ENCODE assay signal across 22 mouse cellular contexts in genomic region chr9:88269216-88269615, GRCm38 (mm10). TPM values are rescaled to one million over a fixed set of nuclear protein-coding genes. Genes with fewer than 3 reads are reported as not detected.
DNase-seq lines count a peak whose midpoint lies in the region; ATAC-seq and TF ChIP-seq lines count a peak whose summit lies in the region.
"Had no signal": no experiment of that assay in that cellular context is flagged by ENCODE, and none has a peak within 500 bp of the region (broad histone marks: within the 10 kb centered on the region; RNA-seq: fewer than 3 reads in every experiment).

No protein-coding gene starts in this region.

- TF ChIP-seq POLR2A in kidney, adult 2 months (IDR thresholded peaks at IDR 0.05; ENCODE audit: low read depth, low read length) = no peak

- WGBS in kidney, adult 2 months = 51% methylated on average over 5 of the region's 5 CpGs
- 88% methylated on average over 5 of the region's 5 CpGs for WGBS in kidney, embryonic 14.5 days
- WGBS in kidney, embryonic 15.5 days = 86% methylated on average over 5 of the region's 5 CpGs

- H3K4me1 ChIP-seq in kidney, adult 2 months (ENCODE audit: control insufficient read depth, insufficient read depth, low read length) = peaks cover 21% of the 10 kb centered on the region; the same call in 1 of the 2 replicates
- no peaks in the 10 kb centered on the region for H3K4me1 ChIP-seq in kidney, embryonic 14.5 days (ENCODE audit: control insufficient read depth, insufficient read depth, low read length)
- H3K4me1 ChIP-seq in kidney, embryonic 15.5 days = no peaks in the 10 kb centered on the region
- H3K4me1 ChIP-seq: embryonic facial prominence, embryonic 13.5 days; embryonic facial prominence, embryonic 15.5 days; forebrain, embryonic 10.5 days; forebrain, embryonic 12.5 days had no signal

- H3K9me3 ChIP-seq in kidney, embryonic 14.5 days (ENCODE audit: control insufficient read depth, low read length) = no peaks in the 10 kb centered on the region
- no peaks in the 10 kb centered on the region for H3K9me3 ChIP-seq in kidney, embryonic 15.5 days (replicated peaks)
- H3K9me3 ChIP-seq: embryonic facial prominence, embryonic 13.5 days; embryonic facial prominence, embryonic 15.5 days; forebrain, embryonic 10.5 days; forebrain, embryonic 12.5 days had no signal

- no peak overlapping the region for H3K9ac ChIP-seq in kidney, embryonic 14.5 days (ENCODE audit: low read depth, low read length)
- no peak overlapping the region for H3K9ac ChIP-seq in kidney, embryonic 15.5 days
- H3K9ac ChIP-seq: embryonic facial prominence, embryonic 13.5 days; embryonic facial prominence, embryonic 15.5 days; forebrain, embryonic 12.5 days had no signal

- H3K4me2 ChIP-seq in kidney, embryonic 14.5 days (replicated peaks; ENCODE audit: low read depth, low read length) = no peak overlapping the region
- no peak overlapping the region for H3K4me2 ChIP-seq in kidney, embryonic 15.5 days
- H3K4me2 ChIP-seq: embryonic facial prominence, embryonic 13.5 days; embryonic facial prominence, embryonic 15.5 days; forebrain, embryonic 12.5 days had no signal

- peak; percentile 55 for DNase-seq in kidney, adult 2 months
- no peak for DNase-seq in kidney, postnatal 14 days
- DNase-seq in kidney, postnatal 36 days = peak; percentile 9 to 13
- no peak for DNase-seq in kidney, adult 11 months
- DNase-seq: adrenal gland, adult 2 months; adrenal gland, postnatal 10 days; adrenal gland, postnatal 25 days; cerebellum, adult 11 months; cerebellum, adult 18-20 months; cerebellum, adult 8-10 months; cerebellum, adult 9-11 months; cerebellum, postnatal 14 days; cerebellum, postnatal 36 days; embryo, embryonic 11 days had no signal

- TF ChIP-seq CTCF in kidney, adult 2 months (conservative IDR thresholded peaks at IDR 0.05; ENCODE audit: insufficient read depth, insufficient read length, low read depth, low read length) = no peak

- no peak overlapping the region for H3K4me3 ChIP-seq in kidney, adult 2 months (ENCODE audit: insufficient read depth, low read depth, low read length)
- no peak overlapping the region for H3K4me3 ChIP-seq in kidney, embryonic 14.5 days (ENCODE audit: low read length)
- H3K4me3 ChIP-seq in kidney, embryonic 15.5 days (replicated peaks) = no peak overlapping the region
- H3K4me3 ChIP-seq: embryonic facial prominence, embryonic 13.5 days; embryonic facial prominence, embryonic 15.5 days; erythroblast, embryonic 14.5 days; forebrain, embryonic 10.5 days; forebrain, embryonic 12.5 days had no signal

- H3K27ac ChIP-seq in kidney, adult 2 months (ENCODE audit: insufficient read depth, low read depth, low read length) = peak overlapping the region; percentile 98
- H3K27ac ChIP-seq in kidney, embryonic 14.5 days (ENCODE audit: low read depth, low read length) = no peak overlapping the region
- H3K27ac ChIP-seq in kidney, embryonic 15.5 days = peak overlapping the region; percentile 45; the same call in 1 of the 2 replicates
- H3K27ac ChIP-seq: embryonic facial prominence, embryonic 13.5 days; embryonic facial prominence, embryonic 15.5 days; forebrain, embryonic 10.5 days; forebrain, embryonic 12.5 days had no signal

- H3K36me3 ChIP-seq in kidney, adult 2 months (ENCODE audit: control insufficient read depth, insufficient read depth, low read length) = no peaks in the 10 kb centered on the region
- H3K36me3 ChIP-seq in kidney, embryonic 14.5 days (ENCODE audit: control insufficient read depth, insufficient read depth, low read length) = no peaks in the 10 kb centered on the region
- H3K36me3 ChIP-seq in kidney, embryonic 15.5 days = no peaks in the 10 kb centered on the region
- H3K36me3 ChIP-seq: embryonic facial prominence, embryonic 13.5 days; embryonic facial prominence, embryonic 15.5 days; forebrain, embryonic 10.5 days; forebrain, embryonic 12.5 days had no signal

- ATAC-seq in kidney, embryonic 14.5 days (ENCODE audit: low FRiP score, low TSS enrichment) = no peak
- no peak for ATAC-seq in kidney, embryonic 15.5 days (replicated peaks; ENCODE audit: low FRiP score)
- ATAC-seq: forebrain, embryonic 14.5 days had no signal

- H3K27me3 ChIP-seq in kidney, adult 2 months (replicated peaks; ENCODE audit: control insufficient read depth, insufficient read depth, low read length) = no peaks in the 10 kb centered on the region
- no peaks in the 10 kb centered on the region for H3K27me3 ChIP-seq in kidney, embryonic 14.5 days (ENCODE audit: control insufficient read depth, insufficient read depth, low read length)
- no peaks in the 10 kb centered on the region for H3K27me3 ChIP-seq in kidney, embryonic 15.5 days
- H3K27me3 ChIP-seq: embryonic facial prominence, embryonic 13.5 days; embryonic facial prominence, embryonic 15.5 days; forebrain, embryonic 12.5 days had no signal

RNA-seq across cellular contexts. Expression of gene Nt5e, which starts 57.8 kb away (rescaled TPM):
- polyA plus RNA-seq in kidney, adult 2 months (2012; rRNA removed) = 16.1 and 21.8 TPM in 2 replicates
- polyA plus RNA-seq in kidney, embryonic 14.5 days (2014; fragmentation: Nextera tagmentation; extraction: Ambion mirVana) = 0.17 and 1.7 TPM in 2 replicates
- 2.2 and 3.6 TPM in 2 replicates for polyA plus RNA-seq in kidney, embryonic 15.5 days (2015; fragmentation: Nextera tagmentation; extraction: Ambion mirVana)
- polyA plus RNA-seq: erythroblast, embryonic 14.5 days had no signal

Comparison
In these comparisons a context has a peak if more than half of its experiments do, and no peak if none do; other contexts are left out.
1. DNase-seq: peak in kidney, adult 2 months (single experiment) and kidney, postnatal 36 days (2 of 2); none in kidney, postnatal 14 days (single experiment) and kidney, adult 11 months (single experiment).